Mouse (Mus musculus) liver, embryonic 18 days (tissue): ENCODE results near the gene Cnga1. TPM values are rescaled to one million over a fixed set of nuclear protein-coding genes. Genes with fewer than 3 reads are reported as not detected.

Experiments used
- polyA plus RNA-seq: library from polyadenylated mRNA; depleted of rRNA; stranded (reverse); fragments of >200 nt; gene quantifications from 2 replicates; pipeline ENCODE4 v1.2.3, GENCODE M21; 2012; rRNA removed

Cnga1 gene
- 0.01 TPM in 2 replicates for polyA plus RNA-seq

DNA sequence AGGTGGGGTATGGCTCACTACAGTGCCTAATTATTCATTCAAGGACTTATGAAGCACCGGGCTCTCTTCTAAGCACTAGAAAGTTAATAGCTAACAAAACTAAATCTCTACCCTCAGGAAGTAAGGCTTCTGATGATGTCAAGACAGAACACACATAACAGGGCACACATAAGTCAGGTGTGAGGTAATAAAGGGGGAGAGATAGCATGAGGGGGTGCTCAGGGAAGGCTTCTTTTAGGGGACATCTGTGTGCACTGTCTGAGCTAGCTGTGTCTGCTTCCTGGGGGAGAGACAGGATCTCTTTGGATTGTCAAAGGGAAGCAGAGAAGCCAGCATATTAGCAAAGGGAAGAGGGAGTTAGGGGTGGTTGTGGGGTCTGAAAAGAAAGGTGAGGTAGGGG lies at the start of gene Cnga1:
Gene Cnga1 (minus strand): TSS at position 101 of the 400 bp plus-strand sequence.

DNA sequence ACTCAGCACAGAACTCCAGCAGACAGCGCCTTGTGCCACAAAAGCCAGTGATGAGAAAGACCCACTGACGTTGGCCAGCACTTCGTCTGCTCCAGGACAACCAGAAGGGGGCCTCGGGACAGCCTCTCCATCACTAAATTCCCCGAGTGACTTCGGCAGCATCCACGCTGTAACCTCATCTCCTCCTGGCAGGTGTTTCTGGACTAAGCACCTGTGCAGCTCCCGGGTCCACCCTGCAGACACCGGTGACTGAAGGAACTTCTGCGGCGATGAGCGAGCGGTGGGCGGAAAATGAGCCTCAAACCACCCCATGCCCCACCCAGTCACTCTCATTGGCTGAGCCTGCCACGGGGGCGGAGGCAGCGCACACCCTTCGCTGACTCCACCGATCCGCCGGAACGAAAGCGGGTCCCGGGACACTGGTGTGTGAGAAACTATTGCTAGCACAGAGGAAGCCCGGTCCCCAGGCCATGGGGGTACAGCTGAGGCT lies 3.4 kb upstream of the Cnga1 start, which contains the start of gene Nipal1:
Gene Nipal1 (plus strand): TSS at position 378 of the 490 bp plus-strand sequence.

DNA sequence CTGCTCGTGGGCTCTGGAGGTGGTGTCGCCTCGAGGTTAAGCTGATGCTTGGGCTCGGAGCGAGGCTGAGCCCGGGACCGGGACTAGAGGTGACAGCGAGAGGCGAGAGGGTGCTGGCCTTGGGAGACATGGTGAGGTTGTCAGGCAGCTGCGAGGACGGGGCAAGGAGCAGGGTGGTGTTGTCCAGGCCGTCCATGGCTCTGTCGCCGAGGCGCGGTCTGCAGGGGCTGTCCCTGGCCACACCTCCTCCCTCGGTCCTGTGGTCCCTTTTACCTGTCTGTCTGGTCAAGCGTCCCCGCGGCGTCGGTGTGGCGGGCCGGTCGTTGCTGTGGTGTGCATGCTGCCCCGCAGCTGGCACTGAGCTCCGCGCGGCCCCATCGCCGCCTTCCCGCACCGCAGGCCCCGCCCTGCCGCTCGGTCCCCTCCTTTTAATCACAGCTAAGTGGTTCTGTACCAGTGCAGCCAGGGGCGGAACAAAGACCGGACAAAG lies 56.8 kb downstream of the Cnga1 start, which contains the start of gene Gm5868:
Gene Gm5868 (minus strand): TSS at position 360 of the 490 bp plus-strand sequence.

DNA sequence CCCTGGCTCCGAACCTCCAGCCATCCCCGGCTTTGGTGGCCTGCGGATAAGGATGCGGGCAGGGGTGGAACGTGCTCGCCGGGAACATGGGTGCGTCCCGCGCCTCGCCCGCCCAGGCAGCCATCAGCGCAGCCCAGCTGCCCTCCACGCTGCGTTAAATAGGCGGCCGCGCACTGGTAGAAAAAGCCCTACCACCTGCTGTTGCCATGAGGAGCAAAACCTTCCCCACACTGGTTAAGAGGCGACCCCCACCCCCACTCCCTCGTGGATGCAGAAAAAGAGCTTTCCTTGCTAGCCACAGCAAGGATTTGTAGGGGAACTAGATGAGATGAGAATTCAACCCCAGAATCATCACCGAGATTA lies 63.1 kb downstream of the Cnga1 start, which contains the start of gene Zar1:
Gene Zar1 (minus strand): TSS at position 285 of the 363 bp plus-strand sequence.

DNA sequence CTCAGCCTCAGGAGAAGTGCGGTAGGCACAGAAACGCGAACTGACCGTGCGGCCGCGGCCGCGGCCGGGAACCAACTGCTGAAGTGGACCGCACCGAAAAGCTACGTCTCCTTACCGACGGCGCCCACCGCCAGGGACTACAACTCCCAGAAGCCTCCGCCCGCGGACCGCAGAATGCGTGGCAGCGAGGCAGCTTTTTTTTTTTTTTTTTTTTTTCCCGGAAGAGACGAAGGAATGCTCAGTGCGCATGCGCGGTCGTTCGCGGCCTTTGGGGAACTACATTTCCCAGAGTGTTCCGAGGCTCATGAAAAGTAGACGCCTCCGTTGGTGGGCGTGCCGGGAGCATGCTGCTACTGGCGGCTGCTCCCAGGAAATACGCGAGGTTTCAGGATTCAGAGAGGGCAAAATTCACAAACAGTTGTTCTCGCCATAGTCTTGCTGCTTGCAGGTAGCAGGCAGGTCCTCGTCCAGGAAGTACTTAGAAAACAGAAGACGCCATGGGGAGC lies 84.5 kb downstream of the Cnga1 start, which contains the start of gene Nfxl1:
Gene Nfxl1 (minus strand): TSS at position 141 of the 506 bp plus-strand sequence.

Other genes with a start within 250 kb of the Cnga1 start
- 0.07 and 0.13 TPM in 2 replicates for gene Corin, start 139.8 kb downstream of the Cnga1 start, polyA plus RNA-seq
- 7.1 and 8.9 TPM in 2 replicates for gene Nfxl1, start 84.6 kb downstream of the Cnga1 start, polyA plus RNA-seq
- gene Zar1, start 63.0 kb downstream of the Cnga1 start, polyA plus RNA-seq: not detected in 2 replicates
- gene Gm5868, start 56.7 kb downstream of the Cnga1 start, polyA plus RNA-seq: not detected in 2 replicates
- gene Nipal1, start 3.5 kb upstream of the Cnga1 start, polyA plus RNA-seq: 14.1 and 17.0 TPM in 2 replicates
- gene Txk, start 108.5 kb upstream of the Cnga1 start, polyA plus RNA-seq: 0.07 and 0.11 TPM in 2 replicates
- gene Tec, start 224.2 kb upstream of the Cnga1 start, polyA plus RNA-seq: 5.4 and 6.1 TPM in 2 replicates